Mouse (Mus musculus) liver, embryonic 14.5 days (tissue): ENCODE measurements at regions not wholly inside any gene's neighbourhood (a gene's known extent, or its start where the extent isn't known, plus 50 kb on each side); places are given as distances from the start of the nearest gene placed in this dataset.
A peak's percentile ranks its signal among the peaks of the same experiment; 100 is the strongest.

Experiments
- CTCF ChIP-seq: IDR thresholded peaks from 2 replicates; pipeline ENCODE4 v1.5.1; 2016; ENCODE audit warnings: antibody characterized with exemption, low read depth, control low read depth
- EP300 ChIP-seq: IDR thresholded peaks from 2 replicates; pipeline ENCODE4 v1.6.1; 2016; ENCODE audit warnings: antibody characterized with exemption, low read depth

- TF ChIP-seq CTCF (peak; percentile 33), EP300 (no peak)
These were observed 348.5 kb upstream of the Tmem132c start for GRCm38 (mm10) chr5:126893063-126893462.
